Mouse (Mus musculus): ENCODE data around the gene Ccdc28b. TPM values are rescaled to one million over a fixed set of nuclear protein-coding genes. Genes with fewer than 3 reads are reported as not detected.

Ccdc28b gene
- total RNA-seq, 4 experiments from 2014 or later, result 27.9 to 33.0 (median 30.8) TPM

GRCm38 (mm10) chr4:129586943-129587342, 36.8 kb downstream of the Ccdc28b start:
- DNase-seq (ENCODE audit: low spot score in 2 of 2), result no peak

- DNase-seq (ENCODE audit: low spot score in 2 of 2), result no peak
Observed at GRCm38 (mm10) chr4:129585773-129586172, 38.0 kb downstream of the Ccdc28b start.

DNA sequence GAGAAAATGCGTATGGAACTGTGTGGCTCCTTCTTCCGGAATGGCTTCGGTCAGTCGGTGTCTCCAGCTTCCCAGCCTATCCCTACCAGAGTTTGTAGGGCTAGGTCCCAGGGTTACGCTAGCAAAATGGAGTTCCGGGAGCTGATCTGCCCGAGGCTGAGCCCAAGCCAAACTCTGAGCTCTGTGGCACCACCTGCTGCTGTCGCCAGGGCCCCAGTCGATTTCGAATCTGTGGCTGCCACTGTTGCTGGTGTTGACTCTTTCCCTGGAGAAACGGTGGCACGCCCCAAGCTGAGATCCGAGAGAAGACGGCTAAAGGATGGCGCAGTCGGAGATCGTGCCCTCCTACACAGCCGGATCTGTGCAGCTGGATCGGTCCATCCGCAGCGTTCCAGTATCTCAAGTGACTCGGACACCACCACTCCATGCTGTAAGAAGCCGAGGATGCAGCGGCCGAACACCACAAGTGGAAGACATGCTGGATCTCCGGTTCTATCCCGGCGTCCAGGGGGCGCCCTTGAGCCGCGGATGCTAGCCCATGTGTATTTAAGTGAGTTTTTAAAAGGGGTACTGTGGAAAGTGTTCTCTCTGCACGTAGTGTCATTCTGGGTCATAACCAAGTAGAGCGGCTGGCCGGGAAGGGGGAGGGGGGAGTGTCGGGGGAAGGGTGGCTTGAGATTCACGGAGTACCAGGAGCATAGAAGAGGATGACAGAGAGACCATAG, 38.7 kb downstream of the Ccdc28b start:
- DNase-seq (ENCODE audit: low spot score in 2 of 2), result peak; percentile 78

DNA sequence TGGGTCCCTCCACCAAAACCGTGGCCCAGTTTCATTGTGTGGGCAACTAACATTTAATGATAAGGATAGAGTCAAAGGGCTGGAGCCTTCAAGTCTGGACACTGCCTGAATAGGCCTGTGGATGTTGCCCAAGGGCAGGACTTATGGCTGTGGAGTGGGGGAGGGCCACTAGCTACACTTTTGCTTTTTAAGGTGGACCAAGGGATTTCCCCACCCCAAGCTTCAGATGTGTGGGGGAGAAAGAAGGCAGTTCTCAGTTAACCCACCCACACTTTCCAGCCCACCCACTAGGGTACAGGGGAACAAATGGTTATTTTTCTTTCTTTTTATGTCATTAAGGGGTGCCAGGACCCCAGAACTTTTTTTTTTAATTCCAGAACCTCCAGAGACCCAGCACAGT, 39.4 kb downstream of the Ccdc28b start:
- DNase-seq (ENCODE audit: low spot score in 2 of 2), result no peak

DNA sequence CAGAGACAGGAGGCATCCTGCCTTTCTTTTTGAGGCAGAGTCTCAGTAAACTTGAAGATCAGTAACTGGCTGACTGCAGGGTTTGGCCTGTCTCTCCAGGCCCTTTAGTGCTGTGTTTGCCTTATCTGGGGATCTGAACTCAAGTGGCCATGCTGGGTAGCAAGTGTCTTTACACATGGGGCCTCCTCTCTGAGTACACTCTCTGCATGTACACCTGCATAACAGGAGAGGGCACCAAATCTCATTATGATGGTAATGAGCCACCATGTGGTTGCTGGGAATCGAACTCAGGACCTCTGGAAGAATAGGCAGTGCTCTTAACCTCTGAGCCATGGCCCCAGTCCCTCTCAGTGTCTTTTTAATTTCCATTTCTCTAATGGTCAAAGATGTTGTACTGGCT, 41.5 kb downstream of the Ccdc28b start:
- DNase-seq (ENCODE audit: low spot score in 2 of 2), result no peak

DNA sequence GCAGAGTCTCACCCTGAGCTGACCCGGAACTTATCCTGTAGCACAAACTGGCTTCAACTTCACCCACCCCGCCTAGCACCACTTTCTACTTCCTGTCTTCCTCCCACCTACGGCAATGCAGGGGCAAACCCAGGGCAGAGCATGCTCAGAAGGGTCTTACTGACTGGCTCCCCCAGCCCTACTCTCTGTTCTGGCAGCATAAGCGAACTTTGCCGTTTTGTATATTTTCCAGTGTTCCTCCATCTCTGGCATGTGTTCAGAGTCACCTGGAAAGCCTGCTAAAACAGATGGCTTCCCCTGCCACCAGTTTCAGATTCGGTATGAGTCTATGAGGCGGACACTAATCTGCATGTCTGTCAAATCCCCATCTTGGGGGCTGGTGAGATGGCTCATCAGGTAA, 43.4 kb downstream of the Ccdc28b start:
- no peak for DNase-seq (ENCODE audit: low spot score in 2 of 2)

GRCm38 (mm10) chr4:129578466-129578865, 45.3 kb downstream of the Ccdc28b start, which contains the start of gene Fam167b:
Gene Fam167b, minus strand, starts transcription at chr4:129578549.
- DNase-seq (ENCODE audit: low spot score in 2 of 2), result no peak

DNA sequence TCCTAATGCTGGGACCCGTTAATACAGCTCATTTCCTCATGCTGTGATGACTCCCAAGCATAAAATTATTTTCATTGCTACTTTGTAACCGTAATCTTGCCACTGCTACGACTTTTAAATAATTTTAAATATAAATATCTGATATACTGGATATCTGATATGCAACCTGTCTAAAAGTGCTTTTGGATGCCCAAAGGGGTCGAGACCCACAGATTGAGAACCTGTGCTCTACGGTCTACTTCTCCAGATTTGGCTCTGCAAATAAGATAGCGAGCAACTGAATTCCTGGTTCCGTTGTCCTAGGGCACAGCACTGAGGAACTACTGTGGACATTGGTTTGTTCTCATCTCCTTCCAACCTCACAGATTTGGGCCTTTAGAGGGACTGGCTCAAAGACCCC, 46.1 kb downstream of the Ccdc28b start:
- DNase-seq (ENCODE audit: low spot score in 2 of 2), result no peak

GRCm38 (mm10) chr4:129576863-129577491, 46.8 kb downstream of the Ccdc28b start:
- peak in 1 of 2 experiments; percentile 35 for DNase-seq (ENCODE audit: low spot score in 2 of 2)

- no peak for DNase-seq (ENCODE audit: low spot score in 2 of 2)
Observed at GRCm38 (mm10) chr4:129575171-129575844, 48.4 kb downstream of the Ccdc28b start.

DNA sequence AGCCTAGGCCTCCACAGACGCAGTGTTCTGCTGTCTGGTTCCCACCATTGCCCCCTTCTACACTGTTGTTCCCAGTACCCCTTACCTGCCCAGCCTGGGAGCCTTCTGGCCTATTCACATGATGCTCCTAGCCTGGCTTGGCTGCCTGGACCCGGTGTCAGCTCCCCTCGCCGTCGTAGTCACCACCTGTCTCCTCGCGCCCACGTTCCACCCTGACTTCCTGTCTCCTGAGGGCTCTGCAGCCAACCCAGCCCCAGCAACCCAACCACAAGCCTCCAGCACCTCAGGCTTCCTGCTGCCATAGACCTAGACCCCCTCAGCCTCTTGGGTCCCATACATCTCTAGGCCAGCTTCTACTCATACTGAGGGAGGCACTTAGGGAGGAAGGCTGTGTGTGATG, 50.3 kb downstream of the Ccdc28b start, which contains the start of gene Lck:
TSS of gene Lck (minus strand) at position 212 of the 400 bp plus-strand sequence.
- no peak for DNase-seq (ENCODE audit: low spot score in 2 of 2)

GRCm38 (mm10) chr4:129573093-129573370, 50.7 kb downstream of the Ccdc28b start:
- DNase-seq (ENCODE audit: low spot score in 2 of 2), result no peak

DNA sequence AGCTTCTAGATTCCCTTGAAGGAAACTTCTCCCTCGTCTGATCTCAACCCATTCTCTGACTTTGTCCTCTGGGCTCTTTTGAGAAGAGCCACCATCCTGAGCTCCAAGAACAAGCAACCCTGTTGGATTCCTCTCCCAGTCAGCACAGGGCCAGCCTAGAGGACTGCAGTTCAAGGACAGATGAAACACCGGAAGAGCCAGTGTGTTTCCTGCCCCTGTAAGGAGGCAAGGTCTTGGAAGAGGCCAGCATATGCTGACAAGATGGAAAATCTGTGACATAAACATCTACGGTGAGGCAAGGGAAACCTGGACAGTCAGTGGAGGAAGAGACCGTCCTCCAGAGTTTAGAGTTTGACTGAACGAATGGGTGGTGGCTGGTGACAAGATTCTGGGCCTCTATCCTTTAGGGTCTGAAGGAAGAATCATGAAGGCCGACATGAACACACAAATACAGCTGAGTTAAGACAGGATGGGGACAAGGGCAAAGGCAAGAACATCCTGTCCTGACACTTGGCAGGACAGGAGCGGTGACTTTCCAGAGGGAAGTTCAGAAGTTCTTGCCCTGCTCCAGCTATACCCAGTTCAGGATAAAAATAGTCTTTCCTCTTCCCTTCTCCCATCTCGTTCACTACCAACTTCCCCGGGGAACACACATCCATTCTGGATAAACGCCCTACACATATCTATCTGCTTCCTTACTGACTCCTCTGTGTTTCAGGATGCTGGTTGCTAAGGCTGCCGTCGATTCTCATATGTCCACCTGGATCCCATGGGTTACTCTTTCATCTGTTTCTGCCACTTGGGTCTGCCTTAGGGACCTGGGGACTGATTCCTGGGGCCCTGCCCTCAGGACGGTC, 51.3 kb downstream of the Ccdc28b start:
- no peak for DNase-seq (ENCODE audit: low spot score in 2 of 2)

GRCm38 (mm10) chr4:129571551-129572084, 52.1 kb downstream of the Ccdc28b start:
- no peak for DNase-seq (ENCODE audit: low spot score in 2 of 2)

DNA sequence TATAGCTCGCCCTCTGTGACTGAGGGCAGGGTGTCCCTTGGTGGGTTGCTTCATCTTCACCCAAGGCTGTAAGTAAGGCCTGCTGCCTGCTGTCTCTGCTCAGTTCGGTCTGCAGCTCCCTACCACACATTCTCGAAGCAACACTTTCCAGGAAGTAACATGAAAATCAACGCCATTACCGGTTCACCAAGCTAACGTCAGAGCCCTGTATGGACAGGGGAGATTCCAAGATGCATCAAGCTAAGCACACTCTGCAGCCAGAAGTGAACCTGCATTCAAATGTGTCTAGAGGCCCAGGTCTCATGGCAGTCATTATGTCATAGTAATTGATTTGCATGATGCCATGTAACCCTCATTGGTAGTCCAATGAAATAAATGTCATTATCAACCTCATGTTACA, 53.7 kb downstream of the Ccdc28b start:
- no peak for DNase-seq (ENCODE audit: low spot score in 2 of 2)

Other genes with a start within 250 kb of the Ccdc28b start
- gene Zbtb8a, start 245.8 kb downstream of the Ccdc28b start, total RNA-seq (2022), result under 1 TPM; 0.48 to 0.79 (median 0.63) TPM
- gene Zbtb8b, start 183.1 kb downstream of the Ccdc28b start, total RNA-seq (2022), result not detected
- gene Bsdc1, start 162.4 kb downstream of the Ccdc28b start, total RNA-seq (2022), result 10 to 100 TPM; 37.3 to 42.5 (median 41.0) TPM
- not detected for gene Tssk3, start 132.9 kb downstream of the Ccdc28b start, total RNA-seq (2022)
- gene Fam229a, start 132.8 kb downstream of the Ccdc28b start, total RNA-seq (2022), result not detected
- gene Marcksl1, start 110.4 kb downstream of the Ccdc28b start, total RNA-seq (2022), result 1 to 10 TPM in 2 of 4 experiments, under 1 TPM in 2; 0.19 to 1.1 (median 0.78) TPM
- 1 to 10 TPM; 6.7 to 9.7 (median 7.6) TPM for gene Hdac1, start 81.2 kb downstream of the Ccdc28b start, total RNA-seq (2022)
- not detected for gene Lck, start 50.3 kb downstream of the Ccdc28b start, total RNA-seq (2022)
- not detected for gene Fam167b, start 45.4 kb downstream of the Ccdc28b start, total RNA-seq (2022)
- gene Eif3i, start 23.3 kb downstream of the Ccdc28b start, total RNA-seq (2022), result 100 to 1,000 TPM; 142 to 156 (median 148) TPM
- 10 to 100 TPM; 25.9 to 37.5 (median 29.7) TPM for gene Tmem234, start 23.3 kb downstream of the Ccdc28b start, total RNA-seq (2022)
- 1 to 10 TPM in 3 of 4 experiments, under 1 TPM in 1; 0.46 to 1.2 (median 1.1) TPM for gene Dcdc2b, start 9.7 kb downstream of the Ccdc28b start, total RNA-seq (2022)
- gene Iqcc, start 4.8 kb downstream of the Ccdc28b start, total RNA-seq (2022), result 10 to 100 TPM in 1 of 4 experiments, 1 to 10 TPM in 3; 7.3 to 11.4 (median 8.7) TPM
- 10 to 100 TPM; 10.9 to 20.3 (median 15.6) TPM for gene Txlna, start 17.1 kb upstream of the Ccdc28b start, total RNA-seq (2022)
- 10 to 100 TPM; 69.1 to 77.9 (median 76.0) TPM for gene Kpna6, start 48.8 kb upstream of the Ccdc28b start, total RNA-seq (2022)
- 1 to 10 TPM; 1.8 to 4.9 (median 3.3) TPM for gene Tmem39b, start 72.9 kb upstream of the Ccdc28b start, total RNA-seq (2022)
- 10 to 100 TPM; 20.2 to 24.6 (median 23.2) TPM for gene Khdrbs1, start 118.4 kb upstream of the Ccdc28b start, total RNA-seq (2022)
- gene Ptp4a2, start 187.3 kb upstream of the Ccdc28b start, total RNA-seq (2022), result 100 to 1,000 TPM; 663 to 813 (median 803) TPM

Measured in gastrocnemius, adult 8-10 months (tissue).